In the genomic region with DNA sequence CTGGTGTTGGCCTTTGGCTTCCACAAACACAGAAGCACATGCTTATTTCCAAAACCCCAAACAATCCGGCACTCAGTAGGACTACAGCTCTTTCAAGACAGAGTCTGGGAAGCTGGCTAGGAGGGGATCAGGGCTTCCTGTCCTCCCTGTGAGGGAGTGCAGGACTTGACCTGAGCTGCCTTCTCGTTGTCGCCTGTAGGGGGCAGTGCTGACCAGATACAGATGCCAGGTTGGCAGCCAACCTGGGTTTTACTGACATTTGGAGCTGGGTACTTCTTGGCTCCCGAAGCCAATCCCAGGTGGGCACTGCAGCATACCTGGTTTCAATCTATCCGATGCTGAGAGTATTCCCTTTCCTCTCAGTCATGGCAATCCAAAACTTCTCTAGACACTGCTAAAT, we compare ENCODE assay signal across 10 mouse cellular contexts. TPM values are rescaled to one million over a fixed set of nuclear protein-coding genes. Genes with fewer than 3 reads are reported as not detected.
DNase-seq lines count a peak whose midpoint lies in the region; TF ChIP-seq lines count a peak whose summit lies in the region.
"Had no signal": no experiment of that assay in that cellular context is flagged by ENCODE, and none has a peak within 500 bp of the region (broad histone marks: within the 10 kb centered on the region; RNA-seq: fewer than 3 reads in every experiment).

No protein-coding gene starts in this region.

- peak; percentile 43 for TF ChIP-seq CTCF in bone marrow macrophage, adult 2 months (IDR thresholded peaks at IDR 0.05; ENCODE audit: low read depth, low read length)
- peak; percentile 78 for TF ChIP-seq CTCF in lung, adult 2 months (IDR thresholded peaks at IDR 0.05; ENCODE audit: insufficient read depth, low read length)

- WGBS in lung, adult 2 months: 42% methylated on average over 5 of the region's 5 CpGs

- no peak overlapping the region for H3K4me3 ChIP-seq in bone marrow macrophage, adult 2 months (ENCODE audit: insufficient read depth, low read length)
- no peak overlapping the region for H3K4me3 ChIP-seq in lung, adult 2 months (replicated peaks; ENCODE audit: extremely low read depth, low read depth, low read length)
- H3K4me3 ChIP-seq: midbrain, embryonic 12.5 days had no signal

- TF ChIP-seq POLR2A in bone marrow macrophage, adult 2 months (IDR thresholded peaks at IDR 0.05; ENCODE audit: borderline replicate concordance, low read depth, low read length): no peak
- no peak for TF ChIP-seq POLR2A in lung, adult 2 months (IDR thresholded peaks at IDR 0.05; ENCODE audit: borderline replicate concordance, extremely low read depth, low read depth, low read length)

- DNase-seq in gastrocnemius, adult 18-20 months (ENCODE audit: low spot score): peak; percentile 10
- no peak for DNase-seq in gastrocnemius, adult 8-10 months (ENCODE audit: low spot score in 2 of 2)
- peak; percentile 40 to 46 for DNase-seq in B cell, adult 2 months
- DNase-seq in lung, adult 2 months: peak; percentile 41
- DNase-seq in left cerebral cortex, adult 9 months (ENCODE audit: low spot score in 2 of 2): no peak
- DNase-seq in embryo, embryonic 11 days: no peak
- DNase-seq in heart, adult 8-10 months (ENCODE audit: low spot score): no peak

- no peak overlapping the region for H3K27ac ChIP-seq in bone marrow macrophage, adult 2 months (ENCODE audit: insufficient read depth, low read depth, low read length)
- H3K27ac ChIP-seq: midbrain, embryonic 12.5 days had no signal

- H3K4me1 ChIP-seq in bone marrow macrophage, adult 2 months (ENCODE audit: control insufficient read depth, insufficient read depth, low read length): no peaks in the 10 kb centered on the region
- H3K4me1 ChIP-seq in lung, adult 2 months (ENCODE audit: control insufficient read depth, insufficient read depth, low read length): no peaks in the 10 kb centered on the region
- H3K4me1 ChIP-seq: midbrain, embryonic 12.5 days had no signal

RNA-seq across cellular contexts. Expression of a gene that starts 8.9 kb away (rescaled TPM):
- not detected for total RNA-seq in gastrocnemius, adult 18-20 months (2021)
- not detected for total RNA-seq in gastrocnemius, adult 8-10 months (2022)
- polyA plus RNA-seq in bone marrow macrophage, adult 2 months (2012; ENCODE audit: insufficient read depth, insufficient read length, missing spikeins): not detected in 2 replicates
- not detected in 2 replicates for polyA plus RNA-seq in lung, adult 2 months (2012; rRNA removed)
- total RNA-seq in heart, adult 8-10 months (2022): not detected
- polyA plus RNA-seq: heart, embryonic 16.5 days; midbrain, embryonic 12.5 days had no signal

RNA-seq across cellular contexts. Expression of a gene that starts 16.3 kb away (rescaled TPM):
- total RNA-seq in gastrocnemius, adult 18-20 months (2021): not detected
- not detected for total RNA-seq in gastrocnemius, adult 8-10 months (2022)
- polyA plus RNA-seq in bone marrow macrophage, adult 2 months (2012; ENCODE audit: insufficient read depth, insufficient read length, missing spikeins): not detected in 2 replicates
- polyA plus RNA-seq in lung, adult 2 months (2012; rRNA removed): not detected in 2 replicates
- not detected for total RNA-seq in heart, adult 8-10 months (2022)
- polyA plus RNA-seq: heart, embryonic 16.5 days; midbrain, embryonic 12.5 days had no signal

RNA-seq across cellular contexts. Expression of a gene that starts 39.4 kb away (rescaled TPM):
- not detected for total RNA-seq in gastrocnemius, adult 18-20 months (2021)
- not detected for total RNA-seq in gastrocnemius, adult 8-10 months (2022)
- polyA plus RNA-seq in bone marrow macrophage, adult 2 months (2012; ENCODE audit: insufficient read depth, insufficient read length, missing spikeins): not detected in 2 replicates
- polyA plus RNA-seq in lung, adult 2 months (2012; rRNA removed): not detected in 2 replicates
- not detected for total RNA-seq in heart, adult 8-10 months (2022)
- polyA plus RNA-seq: heart, embryonic 16.5 days; midbrain, embryonic 12.5 days had no signal

RNA-seq across cellular contexts. Expression of a gene that starts 41.1 kb away (rescaled TPM):
- total RNA-seq in gastrocnemius, adult 18-20 months (2021): 10 to 100 TPM in 1 of 2 experiments, 1 to 10 TPM in 1; 6.3 to 10.0 TPM
- total RNA-seq in gastrocnemius, adult 8-10 months (2022): 1 to 10 TPM; 5.5 to 8.7 (median 7.4) TPM
- polyA plus RNA-seq in bone marrow macrophage, adult 2 months (2012; ENCODE audit: insufficient read depth, insufficient read length, missing spikeins): 21.8 and 24.2 TPM in 2 replicates
- polyA plus RNA-seq in lung, adult 2 months (2012; rRNA removed): 35.2 and 36.7 TPM in 2 replicates
- 10 to 100 TPM in 2 of 4 experiments, 1 to 10 TPM in 2; 7.0 to 10.3 (median 9.9) TPM for total RNA-seq in heart, adult 8-10 months (2022)

RNA-seq across cellular contexts. Expression of a gene that starts 57.3 kb away (rescaled TPM):
- total RNA-seq in gastrocnemius, adult 18-20 months (2021): 10 to 100 TPM; 27.2 to 27.6 TPM
- 10 to 100 TPM; 27.1 to 32.2 (median 29.7) TPM for total RNA-seq in gastrocnemius, adult 8-10 months (2022)
- polyA plus RNA-seq in bone marrow macrophage, adult 2 months (2012; ENCODE audit: insufficient read depth, insufficient read length, missing spikeins): 22.8 and 25.1 TPM in 2 replicates
- 38.4 and 44.0 TPM in 2 replicates for polyA plus RNA-seq in lung, adult 2 months (2012; rRNA removed)
- total RNA-seq in heart, adult 8-10 months (2022): 10 to 100 TPM; 24.7 to 29.4 (median 28.0) TPM

Comparison
In these comparisons a context has a peak if more than half of its experiments do, and no peak if none do; other contexts are left out.
1. DNase-seq: peak in gastrocnemius, adult 18-20 months (single experiment), B cell, adult 2 months (2 of 2) and lung, adult 2 months (single experiment); none in gastrocnemius, adult 8-10 months (0 of 2), left cerebral cortex, adult 9 months (0 of 2), embryo, embryonic 11 days (single experiment) and heart, adult 8-10 months (single experiment).